Mouse (Mus musculus): ENCODE results near the gene Mmp28.

Gene Mmp28

GRCm38 (mm10) chr11:83448021-83448926, 14.6 kb downstream of the Mmp28 start:
- in situ Hi-C loops (cut with MboI, MseI), result no loop called here

- in situ Hi-C loops (cut with MboI, MseI), result no loop called here
Measured at GRCm38 (mm10) chr11:83447612-83448011, 15.3 kb downstream of the Mmp28 start.

- in situ Hi-C loops (cut with MboI, MseI), result no loop called here
Measured at GRCm38 (mm10) chr11:83445001-83445400, 17.9 kb downstream of the Mmp28 start.

GRCm38 (mm10) chr11:83443824-83444223, 19.0 kb downstream of the Mmp28 start:
- in situ Hi-C loops (cut with MboI, MseI), result no loop called here

GRCm38 (mm10) chr11:83442596-83443267, 20.1 kb downstream of the Mmp28 start:
- in situ Hi-C loops (cut with MboI, MseI), result no loop called here

GRCm38 (mm10) chr11:83441235-83441634, 21.6 kb downstream of the Mmp28 start:
- in situ Hi-C loops (cut with MboI, MseI), result no loop called here

GRCm38 (mm10) chr11:83440081-83441064, 22.5 kb downstream of the Mmp28 start:
- in situ Hi-C loops (cut with MboI, MseI), result no loop called here

- in situ Hi-C loops (cut with MboI, MseI), result no loop called here
Measured at GRCm38 (mm10) chr11:83439426-83440060, 23.3 kb downstream of the Mmp28 start.

GRCm38 (mm10) chr11:83437377-83437776, 25.5 kb downstream of the Mmp28 start, which contains the start of gene 1700020L24Rik:
TSS of gene 1700020L24Rik (plus strand) at chr11:83437677.
- in situ Hi-C loops (cut with MboI, MseI), result no loop called here

GRCm38 (mm10) chr11:83432533-83432932, 30.3 kb downstream of the Mmp28 start:
- in situ Hi-C loops (cut with MboI, MseI), result no loop called here

GRCm38 (mm10) chr11:83429355-83429754, 33.5 kb downstream of the Mmp28 start, which contains the start of gene Gas2l2:
TSS of gene Gas2l2 (minus strand) at chr11:83429455.
- in situ Hi-C loops (cut with MboI, MseI), result no loop called here

GRCm38 (mm10) chr11:83426964-83427363, 35.9 kb downstream of the Mmp28 start:
- in situ Hi-C loops (cut with MboI, MseI), result no loop called here

- in situ Hi-C loops (cut with MboI, MseI), result loop anchor here (5.0 kb wide), 1 partner anchor 72 kb away; no protein-coding TSS in a partner anchor
Measured at GRCm38 (mm10) chr11:83424681-83425080, 38.2 kb downstream of the Mmp28 start.

- in situ Hi-C loops (cut with MboI, MseI), result loop anchor here (5.0 kb wide), 1 partner anchor 69 kb away; no protein-coding TSS in a partner anchor
Measured at GRCm38 (mm10) chr11:83421305-83421704, 41.6 kb downstream of the Mmp28 start.

GRCm38 (mm10) chr11:83420338-83420737, 42.5 kb downstream of the Mmp28 start:
- in situ Hi-C loops (cut with MboI, MseI), result loop anchor here (5.0 kb wide), 1 partner anchor 68 kb away; no protein-coding TSS in a partner anchor

- in situ Hi-C loops (cut with MboI, MseI), result no loop called here
Measured at GRCm38 (mm10) chr11:83418566-83418965, 44.3 kb downstream of the Mmp28 start.

- in situ Hi-C loops (cut with MboI, MseI), result no loop called here
Measured at GRCm38 (mm10) chr11:83417708-83418107, 45.2 kb downstream of the Mmp28 start.

GRCm38 (mm10) chr11:83417080-83417479, 45.8 kb downstream of the Mmp28 start:
- in situ Hi-C loops (cut with MboI, MseI), result no loop called here

- in situ Hi-C loops (cut with MboI, MseI), result no loop called here
Measured at GRCm38 (mm10) chr11:83410510-83410909, 52.4 kb downstream of the Mmp28 start.

- in situ Hi-C loops (cut with MboI, MseI), result no loop called here
Measured at GRCm38 (mm10) chr11:83409792-83410291, 53.0 kb downstream of the Mmp28 start.
